Mouse (Mus musculus): ENCODE measurements at regions not wholly inside any gene's neighbourhood (a gene's known extent, or its start where the extent isn't known, plus 50 kb on each side); places are given as distances from the start of the nearest gene placed in this dataset.

DNA sequence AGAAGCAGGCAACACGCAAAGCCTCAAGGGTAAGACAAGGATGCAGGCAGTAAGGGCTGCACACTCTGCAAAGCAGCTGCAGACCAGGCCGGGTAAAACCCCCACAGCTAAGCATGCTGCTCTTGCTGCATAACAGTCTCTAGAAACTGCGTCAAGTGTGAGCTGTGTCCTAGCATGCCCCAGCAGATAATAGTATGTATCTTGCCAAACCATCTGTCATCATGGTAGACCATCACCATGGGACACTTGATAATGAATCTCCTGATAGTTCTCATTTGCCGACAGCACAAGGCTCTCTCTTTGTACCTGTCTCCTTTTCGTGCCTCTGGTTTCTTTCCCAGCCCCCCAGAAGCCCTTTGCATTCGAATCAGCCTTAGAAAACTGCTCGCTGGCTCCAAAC is 52.5 kb upstream of the Ddx18 start:
- TF ChIP-seq POLR2A (IDR thresholded peaks at IDR 0.05; ENCODE audit: borderline replicate concordance, extremely low read depth, insufficient read depth, insufficient read length, poor library complexity, severe bottlenecking) = no peak
- no peak for TF ChIP-seq CTCF (IDR thresholded peaks at IDR 0.05; ENCODE audit: borderline replicate concordance, extremely low read depth, insufficient read depth, insufficient read length)
- peak; percentile 45 for DNase-seq (ENCODE audit: low read depth)

DNA sequence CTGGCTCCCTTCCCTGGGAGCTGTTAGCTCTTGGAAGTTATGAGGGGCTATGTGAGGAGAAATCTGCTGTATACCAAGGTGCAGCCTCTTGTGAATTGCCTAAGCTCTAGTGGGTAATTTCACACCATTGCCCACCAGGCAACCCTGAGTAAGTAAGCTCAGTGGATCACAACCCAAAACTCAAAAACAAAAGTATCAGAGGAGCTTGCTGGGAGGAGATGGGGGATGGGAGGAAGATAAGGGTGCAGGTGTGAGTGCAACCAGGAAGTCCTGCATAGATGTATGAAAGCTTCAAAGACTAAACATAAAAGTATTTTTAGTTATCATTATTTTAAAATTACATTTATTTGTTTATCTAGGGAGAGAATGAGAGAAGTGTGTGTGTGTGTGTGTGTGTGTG is 50.8 kb upstream of the Ddx18 start:
- TF ChIP-seq CTCF (IDR thresholded peaks at IDR 0.05; ENCODE audit: borderline replicate concordance, extremely low read depth, insufficient read depth, insufficient read length) = no peak
- TF ChIP-seq POLR2A (IDR thresholded peaks at IDR 0.05; ENCODE audit: borderline replicate concordance, extremely low read depth, insufficient read depth, insufficient read length, poor library complexity, severe bottlenecking) = no peak
- no peak for DNase-seq (ENCODE audit: low read depth)
